Mouse (Mus musculus): ENCODE measurements around the gene Dmrtc1a. TPM values are rescaled to one million over a fixed set of nuclear protein-coding genes. Genes with fewer than 3 reads are reported as not detected.
"Not testable (repeated sequence)": the region's sequence is repeated elsewhere in the genome, so short reads cannot be mapped to it uniquely, and the experiment has no call there.

Dmrtc1a gene
- 0.20 and 0.45 TPM in 2 replicates for polyA plus RNA-seq (2016; fragmentation: Nextera tagmentation; extraction: Ambion mirVana)

DNA sequence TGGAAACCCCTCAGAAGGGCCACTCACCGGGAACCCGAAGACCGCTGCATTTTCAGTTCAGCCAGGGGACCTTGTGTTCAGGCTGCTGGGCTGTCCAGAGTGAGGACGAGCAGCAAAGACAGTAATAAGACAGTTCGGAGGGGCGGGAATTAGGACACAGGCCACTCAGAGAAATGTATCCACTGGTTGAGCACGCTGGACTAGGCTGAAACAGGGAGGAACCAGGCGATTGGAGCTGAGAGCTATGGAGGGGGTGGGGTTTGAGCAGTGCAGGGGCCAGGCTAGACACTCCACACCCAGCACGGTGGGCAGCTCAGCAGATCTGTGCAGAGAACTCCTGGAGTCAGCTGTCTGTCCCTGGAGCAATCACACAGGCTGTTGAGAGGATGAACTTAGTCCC lies at the start of gene Dmrtc1a, which contains the start of gene 1700011M02Rik:
Gene Dmrtc1a (minus strand): TSS at position 101 of the 400 bp plus-strand sequence.
Gene 1700011M02Rik (plus strand): TSS at position 319 of the 400 bp plus-strand sequence.
- not testable (repeated sequence) for H3K27ac ChIP-seq; H3K36me3 ChIP-seq; H3K9me3 ChIP-seq (replicated peaks); H3K4me1 ChIP-seq; DNase-seq (ENCODE audit: low spot score); H3K4me3 ChIP-seq
- WGBS: 88% methylated on average over 9 of the region's 9 CpGs
- peaks cover 89% of the 10 kb centered on the region for H3K27me3 ChIP-seq (ENCODE audit: low read depth, poor library complexity, severe bottlenecking)

DNA sequence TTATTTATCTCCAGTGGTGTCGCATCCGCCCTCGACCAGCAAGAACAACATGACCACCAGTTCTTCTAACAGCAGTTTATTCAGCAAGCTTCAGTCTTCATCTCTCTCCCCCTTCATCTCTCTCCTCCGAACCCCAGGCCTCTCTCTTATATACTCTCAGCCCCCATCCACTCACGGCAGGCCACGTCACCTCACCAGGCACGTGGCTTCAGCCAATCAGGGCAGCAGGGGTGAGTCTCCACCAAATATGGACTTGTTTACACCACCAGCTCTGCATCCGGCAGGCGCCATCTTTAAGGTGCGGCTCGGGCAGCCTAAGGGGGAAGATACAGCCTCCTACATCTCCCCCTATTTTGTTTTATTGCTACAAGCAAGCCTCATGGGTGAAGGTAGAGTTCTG lies 41.6 kb upstream of the Dmrtc1a start:
- H3K27me3 ChIP-seq (ENCODE audit: low read depth, poor library complexity, severe bottlenecking): peaks cover 70% of the 10 kb centered on the region
- not testable (repeated sequence) for DNase-seq (ENCODE audit: low spot score); H3K27ac ChIP-seq; H3K4me1 ChIP-seq; H3K9me3 ChIP-seq (replicated peaks); H3K4me3 ChIP-seq; H3K36me3 ChIP-seq
- 91% methylated on average over 11 of the region's 11 CpGs for WGBS

DNA sequence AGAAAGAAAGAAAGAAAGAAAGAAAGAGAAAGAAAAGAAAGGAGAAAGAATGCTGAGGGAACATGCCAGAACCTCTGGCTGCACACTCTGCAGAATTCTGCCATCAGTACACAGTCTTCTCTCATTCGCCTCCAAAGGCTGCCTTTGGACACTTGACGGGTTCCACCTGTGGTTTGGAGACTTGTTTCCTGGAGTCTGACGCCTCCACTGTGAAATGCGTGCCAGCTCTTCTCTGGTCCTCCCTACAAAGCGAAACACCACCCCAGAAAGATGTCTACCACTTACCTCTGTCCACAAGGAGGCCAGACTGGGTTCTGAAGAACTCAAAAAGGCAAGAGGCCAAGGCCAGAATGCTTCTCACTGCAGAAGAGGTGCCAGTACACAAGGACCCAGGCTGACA lies 28.3 kb upstream of the Dmrtc1a start:
- no peak overlapping the region for H3K4me3 ChIP-seq
- H3K4me1 ChIP-seq: no peaks in the 10 kb centered on the region
- no peaks in the 10 kb centered on the region for H3K36me3 ChIP-seq
- DNase-seq (ENCODE audit: low spot score): no peak
- no peaks in the 10 kb centered on the region for H3K9me3 ChIP-seq (replicated peaks)
- 68% methylated on average over 5 of the region's 5 CpGs for WGBS
- no peak overlapping the region for H3K27ac ChIP-seq
- H3K27me3 ChIP-seq (ENCODE audit: low read depth, poor library complexity, severe bottlenecking): peaks cover 76% of the 10 kb centered on the region

DNA sequence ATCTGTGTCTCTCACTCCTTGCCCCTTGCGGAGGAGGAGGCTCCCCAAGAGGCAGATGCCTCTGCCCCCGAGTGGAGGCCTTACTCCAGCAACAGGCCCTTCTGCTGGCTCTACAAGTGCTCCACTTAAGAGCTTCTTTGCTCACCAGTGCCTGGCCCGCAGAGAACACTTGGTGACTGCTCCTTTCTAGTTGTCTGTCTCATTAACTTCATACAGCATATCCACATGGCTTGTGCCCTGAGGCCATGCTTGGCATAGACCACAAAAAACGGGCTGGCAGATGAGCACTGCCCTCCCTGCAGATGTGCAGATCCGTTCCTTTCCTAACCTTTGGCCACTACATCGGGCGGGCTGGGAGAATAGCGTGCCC lies 25.9 kb upstream of the Dmrtc1a start:
- H3K4me3 ChIP-seq: peak overlapping the region; percentile 65
- no peaks in the 10 kb centered on the region for H3K36me3 ChIP-seq
- peak; percentile 28 for DNase-seq (ENCODE audit: low spot score)
- WGBS: 49% methylated on average over 8 of the region's 8 CpGs
- H3K27me3 ChIP-seq (ENCODE audit: low read depth, poor library complexity, severe bottlenecking): peaks cover 75% of the 10 kb centered on the region
- no peaks in the 10 kb centered on the region for H3K9me3 ChIP-seq (replicated peaks)
- no peaks in the 10 kb centered on the region for H3K4me1 ChIP-seq
- peak overlapping the region; percentile 81; the same call in 1 of the 2 replicates for H3K27ac ChIP-seq

DNA sequence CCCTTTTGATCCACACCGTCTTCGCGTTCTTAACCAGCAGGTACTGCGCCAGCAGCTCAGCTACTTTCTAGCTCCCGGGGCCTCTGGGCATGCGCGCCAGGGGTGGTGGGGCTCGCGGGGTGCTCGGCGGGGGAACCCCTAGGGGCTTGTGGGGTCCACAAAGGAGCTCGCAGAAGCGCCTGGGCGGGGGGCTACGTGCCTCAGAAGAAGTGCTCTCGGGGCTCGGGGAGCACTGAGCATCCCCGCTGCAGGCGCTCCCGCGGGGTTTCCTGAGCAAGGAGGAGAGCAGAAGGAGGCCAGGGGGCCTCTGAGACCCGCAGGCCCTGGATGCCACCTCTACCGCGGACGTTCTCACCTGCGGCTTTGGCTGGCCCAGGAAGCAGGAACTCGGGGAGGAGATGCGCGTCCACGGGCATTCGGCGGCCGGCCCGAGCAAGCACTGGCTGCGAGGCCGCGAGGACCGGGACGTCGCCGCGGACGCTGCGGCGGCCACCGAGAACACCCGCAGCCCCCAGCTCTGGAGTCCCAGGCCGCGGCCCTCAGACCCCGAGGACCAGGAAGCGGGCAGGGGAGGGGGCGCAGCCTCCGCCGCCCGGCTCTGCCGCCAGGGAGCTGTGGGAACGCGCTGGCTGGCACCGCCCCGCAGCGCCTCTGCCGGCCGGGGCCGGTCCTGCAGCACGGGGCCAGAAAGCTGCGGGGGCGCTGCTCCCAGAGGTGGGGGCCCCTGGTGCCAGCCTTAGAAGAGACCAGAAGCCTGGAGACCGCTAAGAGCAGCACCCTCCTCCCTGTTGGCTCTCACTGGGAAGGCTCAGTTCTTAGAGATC lies 25.3 kb upstream of the Dmrtc1a start:
- 9% methylated on average over 42 of the region's 68 CpGs for WGBS
- Histone ChIP-seq H3K4me3 (peak overlapping the region; percentile 65), H3K4me1 (no peaks in the 10 kb centered on the region), H3K27ac (peak overlapping the region; percentile 81), H3K9me3 (replicated peaks) (no peaks in the 10 kb centered on the region), H3K36me3 (no peaks in the 10 kb centered on the region), H3K27me3 (ENCODE audit: low read depth, poor library complexity, severe bottlenecking) (peaks cover 78% of the 10 kb centered on the region)
- peak; percentile 74 for DNase-seq (ENCODE audit: low spot score)

DNA sequence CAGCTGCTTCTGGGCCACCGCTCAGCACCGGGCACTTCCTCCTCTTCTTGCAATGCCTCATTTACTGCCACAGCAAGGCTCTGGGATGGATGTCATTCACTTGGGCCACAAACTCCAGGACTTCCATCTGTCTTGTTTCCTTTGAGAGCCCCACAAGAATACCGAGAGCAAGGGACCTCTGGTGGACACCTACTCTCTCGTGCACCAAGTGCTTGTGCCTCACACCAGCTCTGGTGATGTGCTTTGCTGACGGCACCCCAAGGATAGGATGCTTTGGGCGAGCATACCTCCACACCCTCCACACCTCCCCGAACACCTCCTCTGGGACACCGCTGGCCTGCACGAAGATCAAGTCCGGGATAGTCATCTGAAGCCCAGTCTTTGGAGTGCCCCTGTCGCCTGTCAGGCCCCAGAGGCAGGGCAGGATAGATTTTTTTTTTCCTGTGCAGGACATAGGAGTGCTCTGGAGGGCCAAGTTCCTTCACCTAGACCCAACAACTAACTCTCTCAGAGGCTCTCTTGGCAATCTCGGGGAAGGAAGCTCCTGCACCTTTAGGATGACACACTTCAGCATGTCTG lies 24.6 kb upstream of the Dmrtc1a start:
- Histone ChIP-seq H3K4me3 (peak overlapping the region; percentile 65), H3K27me3 (ENCODE audit: low read depth, poor library complexity, severe bottlenecking) (peaks cover 78% of the 10 kb centered on the region), H3K36me3 (no peaks in the 10 kb centered on the region), H3K4me1 (no peaks in the 10 kb centered on the region), H3K9me3 (replicated peaks) (no peaks in the 10 kb centered on the region), H3K27ac (peak overlapping the region; percentile 81; the same call in 1 of the 2 replicates)
- 47% methylated on average over 12 of the region's 12 CpGs for WGBS
- DNase-seq (ENCODE audit: low spot score): peak; percentile 27

DNA sequence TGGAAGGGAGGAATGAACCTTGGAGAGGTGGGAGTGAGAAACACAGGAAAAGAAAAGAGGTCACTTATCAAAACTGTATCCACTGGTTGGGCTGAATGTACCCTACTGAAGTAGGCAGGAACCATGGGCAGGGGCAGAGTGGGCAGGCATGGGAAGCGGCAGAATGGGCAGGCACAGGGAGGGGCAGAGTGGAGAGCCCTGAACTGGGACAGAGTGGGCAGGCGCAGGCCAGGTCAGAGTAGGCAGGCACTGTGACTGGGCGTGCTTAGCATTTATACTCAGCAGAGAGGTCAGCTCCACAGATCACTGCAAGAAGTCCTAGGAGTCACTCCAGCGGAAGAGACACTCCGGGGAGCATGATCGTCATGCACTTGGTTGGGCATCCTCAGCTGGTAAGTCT lies 19.6 kb upstream of the Dmrtc1a start, which contains the start of gene 1700018G05Rik:
Gene 1700018G05Rik (plus strand): TSS at position 301 of the 400 bp plus-strand sequence.
- H3K9me3 ChIP-seq (replicated peaks); H3K4me3 ChIP-seq; H3K4me1 ChIP-seq; H3K27ac ChIP-seq; H3K36me3 ChIP-seq; DNase-seq (ENCODE audit: low spot score): not testable (repeated sequence)
- 84% methylated on average over 6 of the region's 6 CpGs for WGBS
- H3K27me3 ChIP-seq (ENCODE audit: low read depth, poor library complexity, severe bottlenecking): peaks cover 41% of the 10 kb centered on the region

DNA sequence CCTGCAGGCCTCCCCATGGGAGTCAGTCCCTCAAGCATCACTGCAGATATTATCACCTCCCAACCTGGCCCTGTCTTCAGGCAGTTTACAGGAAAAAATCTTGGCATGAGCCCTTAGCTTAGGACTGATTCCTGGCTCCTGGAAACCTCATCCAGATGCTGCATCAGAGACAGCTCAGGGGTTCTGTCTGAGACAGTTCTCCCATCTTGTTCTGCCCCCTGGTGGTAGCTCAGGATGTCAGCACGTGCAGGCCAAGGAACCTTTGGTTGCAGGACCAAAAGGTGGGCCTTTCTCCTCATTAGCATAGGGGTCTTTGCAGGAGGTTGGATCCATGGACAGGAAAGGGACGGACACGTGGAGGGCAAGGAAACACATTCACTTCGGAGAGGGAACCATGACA lies 18.2 kb upstream of the Dmrtc1a start:
- 21% methylated on average over 4 of the region's 4 CpGs for WGBS
- not testable (repeated sequence) for H3K27ac ChIP-seq; H3K9me3 ChIP-seq (replicated peaks); H3K4me3 ChIP-seq; H3K4me1 ChIP-seq; H3K36me3 ChIP-seq
- peaks cover 47% of the 10 kb centered on the region for H3K27me3 ChIP-seq (ENCODE audit: low read depth, poor library complexity, severe bottlenecking)
- peak; percentile 33 for DNase-seq (ENCODE audit: low spot score)

DNA sequence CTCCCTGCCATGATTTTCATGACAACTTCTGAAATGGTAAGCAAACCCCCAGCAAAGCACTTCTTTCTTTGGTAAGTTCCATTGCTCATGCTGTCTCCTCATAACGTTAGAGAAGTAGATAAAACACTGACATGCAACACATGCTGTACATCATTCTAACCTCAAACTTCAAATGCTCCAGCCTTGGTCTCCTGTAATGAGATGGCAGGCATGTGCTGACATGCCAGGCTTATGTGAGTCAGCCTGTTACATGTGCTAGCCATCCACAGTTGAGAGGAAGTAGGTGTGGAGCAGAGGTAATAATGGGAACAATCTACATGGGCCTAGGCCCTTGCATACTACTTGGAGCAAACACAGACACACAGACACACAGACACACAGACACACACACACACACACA lies 6.3 kb upstream of the Dmrtc1a start:
- H3K4me1 ChIP-seq; DNase-seq (ENCODE audit: low spot score); H3K4me3 ChIP-seq; H3K9me3 ChIP-seq (replicated peaks); H3K36me3 ChIP-seq; H3K27ac ChIP-seq: not testable (repeated sequence)
- H3K27me3 ChIP-seq (ENCODE audit: low read depth, poor library complexity, severe bottlenecking): peaks cover 62% of the 10 kb centered on the region
- 70% methylated on average over 1 of the region's 1 CpGs for WGBS

DNA sequence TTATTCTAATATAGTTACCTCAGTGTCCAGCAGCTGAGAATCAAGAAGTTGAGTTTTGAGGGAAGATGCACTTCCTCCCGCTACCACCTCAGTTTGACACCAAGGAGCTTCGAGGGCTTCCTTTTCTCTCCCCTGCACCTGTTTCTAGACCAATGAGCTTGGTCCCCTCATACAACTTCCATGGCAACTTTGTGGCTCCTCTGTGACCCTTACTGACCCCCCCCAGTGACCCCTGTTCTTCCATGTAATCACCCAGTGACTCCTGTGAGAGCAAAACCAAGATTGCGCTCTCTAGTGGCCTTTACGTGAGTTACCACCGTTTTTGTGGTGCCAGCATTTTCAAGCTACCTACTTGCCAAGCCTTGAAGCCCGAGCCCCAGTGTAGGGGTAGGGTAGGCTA lies 40.6 kb downstream of the Dmrtc1a start, which contains the start of gene 1700031F05Rik:
Gene 1700031F05Rik (minus strand): TSS at position 101 of the 400 bp plus-strand sequence.
- 91% methylated on average over 6 of the region's 6 CpGs for WGBS

DNA sequence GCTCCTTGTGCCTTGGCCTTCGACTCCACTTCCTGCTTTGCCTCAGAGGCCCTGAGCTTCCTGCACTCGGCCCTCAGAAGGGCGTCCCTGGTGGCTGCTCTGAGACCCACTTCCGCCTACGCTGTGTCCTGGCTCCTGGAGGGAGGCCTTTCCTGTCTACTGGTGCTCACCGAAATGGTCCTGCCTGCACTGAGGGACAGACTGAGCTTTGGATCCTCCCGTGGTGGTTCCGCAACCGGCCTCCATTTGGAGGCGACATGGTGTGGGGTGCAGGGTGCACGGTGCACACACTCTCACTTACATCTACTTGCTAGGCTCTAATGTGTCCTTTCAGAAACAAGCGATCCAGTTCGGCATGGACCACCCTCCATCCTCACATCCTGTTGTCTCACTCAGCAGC lies 54.0 kb downstream of the Dmrtc1a start, which contains the start of gene Dmrtc1c2:
Gene Dmrtc1c2 (minus strand): TSS at position 101 of the 400 bp plus-strand sequence.
- not testable (repeated sequence) for DNase-seq (ENCODE audit: low spot score); H3K36me3 ChIP-seq; H3K9me3 ChIP-seq (replicated peaks); H3K4me3 ChIP-seq; H3K4me1 ChIP-seq; H3K27ac ChIP-seq
- 100% methylated on average over 2 of the region's 13 CpGs for WGBS
- peaks cover 12% of the 10 kb centered on the region; the same call in 1 of the 2 replicates for H3K27me3 ChIP-seq (ENCODE audit: low read depth, poor library complexity, severe bottlenecking)

More for the DNA sequence above, 40.6 kb downstream of the Dmrtc1a start, which contains the start of gene 1700031F05Rik:
- Histone ChIP-seq H3K4me1 (no peaks in the 10 kb centered on the region), H3K36me3 (no peaks in the 10 kb centered on the region), H3K27me3 (ENCODE audit: low read depth, poor library complexity, severe bottlenecking) (peaks cover 60% of the 10 kb centered on the region), H3K9me3 (replicated peaks) (no peaks in the 10 kb centered on the region), H3K27ac (no peak within 1 kb of the TSS), H3K4me3 (no peak within 1 kb of the TSS)
- no peak for DNase-seq (ENCODE audit: low spot score)
